Mouse (Mus musculus) activated CD4-positive, CD25-positive, alpha-beta regulatory T cell (primary cell): ENCODE data around the gene Gm4181. TPM values are rescaled to one million over a fixed set of nuclear protein-coding genes. Genes with fewer than 3 reads are reported as not detected.

ENCODE experiments used
- polyA plus RNA-seq, 2 experiments: library from polyadenylated mRNA; unstranded; fragments of 100-300 nt; shearing (Covaris generic); gene quantifications; one replicate each; pipeline ENCODE4 v1.2.1; 2017

Gm4181 gene
- not detected for polyA plus RNA-seq

GRCm38 (mm10) chr14:51635566-51635965, at the start of gene Gm4181:
TSS of gene Gm4181 (minus strand) at chr14:51635666.

GRCm38 (mm10) chr14:51611210-51611609, 24.3 kb downstream of the Gm4181 start, which contains the start of gene Gm17078:
TSS of gene Gm17078 (minus strand) at chr14:51611310.

GRCm38 (mm10) chr14:51592039-51592438, 43.4 kb downstream of the Gm4181 start, which contains the start of gene Gm17174:
TSS of gene Gm17174 (minus strand) at chr14:51592139.

Other genes with a start within 250 kb of the Gm4181 start
- not detected for gene Vmn2r88, start 224.8 kb downstream of the Gm4181 start, polyA plus RNA-seq
- under 1 TPM in 1 of 2 experiments, not detected in 1; 0.05 TPM for gene Vmn2r89, start 183.8 kb downstream of the Gm4181 start, polyA plus RNA-seq
- gene Gm5622, start 82.9 kb downstream of the Gm4181 start, polyA plus RNA-seq = under 1 TPM in 1 of 2 experiments, not detected in 1; 0.15 TPM
- gene Gm17175, start 61.6 kb downstream of the Gm4181 start, polyA plus RNA-seq = not detected
- gene Gm17174, start 43.5 kb downstream of the Gm4181 start, polyA plus RNA-seq = not detected
- not detected for gene Gm17078, start 24.4 kb downstream of the Gm4181 start, polyA plus RNA-seq
- gene Gm17079, start 59.8 kb upstream of the Gm4181 start, polyA plus RNA-seq = not detected
- not detected for gene Gm5800, start 81.5 kb upstream of the Gm4181 start, polyA plus RNA-seq
- not detected for gene Ang4, start 137.9 kb upstream of the Gm4181 start, polyA plus RNA-seq
- gene AY358078, start 164.4 kb upstream of the Gm4181 start, polyA plus RNA-seq = not detected
- gene Ear6, start 218.0 kb upstream of the Gm4181 start, polyA plus RNA-seq = 1 to 10 TPM in 1 of 2 experiments, under 1 TPM in 1; 0.79 to 3.5 TPM
- 10 to 100 TPM; 56.3 to 79.3 TPM for gene Mettl17, start 249.2 kb upstream of the Gm4181 start, polyA plus RNA-seq